Mouse (Mus musculus) thymus, postnatal 25 days (tissue): ENCODE data around the gene Jmjd8.
A peak's percentile ranks its signal among the peaks of the same experiment; 100 is the strongest.
"Not testable (repeated sequence)": the region's sequence is repeated elsewhere in the genome, so short reads cannot be mapped to it uniquely, and the experiment has no call there.

Source experiments
- DNase-seq: peaks from one replicate; pipeline ENCODE4 v3.0.0; 2022

The Jmjd8 gene

DNA sequence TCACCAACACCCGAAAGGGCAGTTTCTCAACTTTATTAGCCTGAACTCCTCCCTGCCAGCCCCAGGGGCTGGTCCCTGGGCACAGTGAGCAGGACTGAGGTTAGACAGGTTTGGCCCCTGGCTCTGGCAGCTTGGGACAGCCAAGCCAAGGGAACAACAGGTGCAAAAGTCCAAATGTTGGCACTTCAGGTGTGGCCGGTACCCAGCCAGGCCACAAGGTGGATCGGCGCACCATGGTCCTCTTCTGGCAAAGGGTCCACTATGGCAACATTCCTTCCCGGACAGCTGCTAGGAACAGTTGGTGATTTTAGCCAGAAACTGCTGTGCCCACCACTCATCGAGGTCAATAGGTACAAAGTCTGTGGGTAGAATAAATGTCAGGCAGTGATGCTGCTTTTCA lies 35.0 kb downstream of the Jmjd8 start:
- no peak for DNase-seq

DNA sequence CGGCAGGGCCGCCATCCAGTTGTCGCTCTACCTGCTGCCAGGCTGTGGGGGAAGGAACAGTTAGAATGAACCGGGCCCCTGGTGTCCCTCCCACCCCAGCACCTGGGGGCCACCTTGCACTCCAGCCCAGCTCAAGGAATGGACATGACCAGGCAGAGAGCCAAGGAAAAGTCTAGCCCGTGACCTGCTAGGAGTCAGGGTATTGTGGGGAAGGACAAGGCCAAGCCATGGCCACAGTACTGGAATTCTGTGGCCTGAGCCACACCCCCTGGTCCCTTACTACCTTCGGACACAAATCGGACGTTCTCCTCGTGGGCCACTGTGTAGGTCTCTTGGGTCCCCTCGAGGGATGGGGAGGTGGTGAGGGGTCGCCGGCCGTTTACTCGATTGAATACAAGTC lies 35.6 kb downstream of the Jmjd8 start:
- DNase-seq, result no peak

DNA sequence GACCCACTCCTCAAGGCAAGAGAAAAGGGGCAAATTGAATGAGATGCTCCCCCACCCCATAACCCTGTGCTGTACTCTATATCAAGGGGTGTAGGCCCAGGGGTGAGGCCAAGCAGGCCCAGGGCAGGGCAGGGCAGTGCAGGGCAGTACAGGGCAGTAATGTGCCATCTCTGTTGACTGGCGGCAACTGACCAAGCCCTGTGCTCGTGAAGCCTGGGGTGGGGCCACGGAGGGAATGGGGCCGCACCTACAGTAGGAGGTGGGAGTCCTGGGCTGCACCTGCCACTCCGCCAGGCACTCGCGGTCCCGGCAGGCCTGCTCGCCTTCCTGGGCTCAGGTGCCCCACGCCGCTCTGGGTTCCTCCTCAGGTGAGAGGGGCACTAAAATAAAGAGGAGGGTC lies 36.6 kb downstream of the Jmjd8 start:
- DNase-seq, result no peak

DNA sequence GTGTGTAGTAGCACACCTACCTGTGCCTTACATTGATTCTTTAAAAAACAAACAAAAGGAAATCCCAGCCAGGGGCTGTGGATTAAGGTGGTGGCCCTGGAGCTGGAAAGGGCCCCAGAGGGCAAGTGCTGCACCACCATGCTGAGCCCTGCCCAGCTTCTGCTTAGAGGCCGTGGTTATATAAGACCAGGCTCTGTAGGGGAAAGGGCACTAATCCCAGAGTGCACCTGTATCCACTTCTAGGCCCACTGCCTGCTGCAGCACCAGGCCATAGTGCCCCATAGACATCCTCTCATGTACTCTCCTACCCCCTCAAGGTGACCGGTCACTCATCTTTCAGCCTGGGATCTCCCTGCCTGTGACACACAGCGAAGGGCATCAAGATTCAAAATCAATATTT lies 37.5 kb downstream of the Jmjd8 start:
- no peak for DNase-seq

DNA sequence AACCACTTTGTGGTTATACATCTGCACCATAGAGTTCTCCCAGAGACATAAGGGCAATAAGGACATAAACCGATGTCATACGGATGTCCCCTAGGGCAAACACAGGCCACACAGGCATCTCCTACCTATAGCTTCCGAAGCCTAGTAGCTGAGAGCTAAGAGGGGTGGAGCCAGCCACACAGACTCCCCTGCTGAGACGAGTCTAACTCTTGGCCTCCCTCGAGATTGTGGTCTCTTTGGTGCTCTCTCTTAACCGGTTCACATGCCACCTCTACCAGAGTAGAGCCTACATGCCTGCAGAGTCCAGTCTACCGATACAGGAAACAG lies 38.8 kb downstream of the Jmjd8 start:
- DNase-seq, result peak; percentile 45

DNA sequence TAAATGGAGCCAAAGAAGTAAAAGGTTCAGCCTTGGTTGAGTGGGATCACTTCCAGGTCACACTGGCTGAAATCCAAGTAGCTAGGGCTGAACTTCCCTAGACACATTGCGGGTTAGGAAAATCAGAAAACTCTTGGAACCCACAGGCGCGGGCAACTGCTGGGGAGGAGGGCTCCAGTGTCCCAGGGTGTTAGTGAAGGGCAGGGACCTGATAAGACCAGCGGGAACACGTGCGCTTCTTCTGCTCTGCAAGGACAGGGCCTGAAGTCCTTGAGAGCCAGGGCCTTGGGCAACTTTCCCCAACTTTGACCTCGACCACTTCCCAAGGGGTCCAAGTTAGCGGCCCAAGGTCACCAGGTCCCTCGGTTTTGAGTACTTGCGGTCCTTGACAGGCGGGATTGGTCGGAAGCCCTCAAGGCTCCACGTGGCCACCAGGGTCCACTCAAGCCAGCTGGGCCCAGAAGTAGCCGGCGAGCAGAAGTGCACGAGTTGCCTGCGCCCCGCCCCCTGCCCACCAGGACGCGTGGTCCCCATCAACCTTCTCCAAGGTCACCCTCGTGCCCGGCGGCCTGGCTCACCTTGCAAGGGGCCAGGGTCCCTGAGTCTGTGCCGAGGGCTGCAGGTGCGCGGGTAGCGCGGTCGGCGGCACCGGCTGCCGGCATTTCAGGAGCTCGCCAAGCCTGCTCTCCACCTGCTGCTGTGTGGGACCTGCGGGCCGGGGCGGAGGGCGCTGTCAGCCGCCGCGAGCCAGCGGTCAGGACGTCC lies 39.4 kb downstream of the Jmjd8 start:
- DNase-seq, result no peak

DNA sequence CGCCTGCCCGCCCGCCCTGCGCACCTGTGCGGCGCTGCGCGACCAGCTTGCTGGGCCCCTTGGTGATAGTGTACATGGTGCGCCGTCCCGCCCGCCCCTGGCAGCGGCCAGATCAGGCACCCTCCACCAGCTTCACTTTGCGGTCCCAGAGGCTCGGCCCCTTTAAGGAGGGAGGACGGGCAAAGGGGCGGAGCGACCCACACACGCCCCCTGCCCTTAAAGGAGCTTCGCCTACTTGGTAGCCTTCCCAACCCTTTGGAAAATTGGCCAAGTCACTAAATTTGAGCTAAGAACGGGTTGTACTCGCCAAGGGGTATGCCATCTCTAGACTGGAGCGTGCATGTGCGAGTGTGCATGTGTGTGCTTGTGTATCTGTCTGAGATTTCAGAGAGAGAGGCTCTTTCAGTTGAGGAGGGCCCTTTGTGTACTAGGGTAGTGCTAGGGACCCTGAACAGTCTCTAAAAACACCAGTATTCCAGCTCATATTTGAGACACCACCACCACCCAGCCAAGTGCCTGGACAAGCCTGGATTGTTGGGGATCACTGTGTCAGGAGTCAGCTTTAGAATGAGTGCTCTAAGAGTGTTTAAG lies 40.0 kb downstream of the Jmjd8 start, which contains the start of gene Mcrip2:
Gene Mcrip2 (minus strand): TSS at position 164 of the 591 bp plus-strand sequence.
- peak; percentile 78 for DNase-seq

DNA sequence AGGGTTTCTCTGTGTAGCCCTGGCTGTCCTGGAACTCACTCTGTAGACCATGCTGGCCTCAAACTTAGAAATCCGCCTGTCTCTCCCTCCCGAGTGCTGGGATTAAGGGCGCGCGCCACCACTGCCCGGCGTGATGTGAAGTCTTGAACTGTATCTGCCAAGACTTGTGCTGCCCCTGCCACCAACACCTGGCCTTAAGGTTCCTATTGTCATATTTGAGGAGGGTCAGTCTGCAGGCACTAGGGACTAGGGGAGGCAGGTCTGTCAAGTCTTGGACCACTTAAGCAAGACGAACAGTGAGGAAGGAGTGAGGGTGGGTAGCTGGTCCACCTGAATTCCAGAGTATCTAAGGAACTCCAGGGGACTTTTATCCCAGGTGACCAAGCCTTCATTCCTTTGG lies 40.8 kb downstream of the Jmjd8 start:
- no peak for DNase-seq

DNA sequence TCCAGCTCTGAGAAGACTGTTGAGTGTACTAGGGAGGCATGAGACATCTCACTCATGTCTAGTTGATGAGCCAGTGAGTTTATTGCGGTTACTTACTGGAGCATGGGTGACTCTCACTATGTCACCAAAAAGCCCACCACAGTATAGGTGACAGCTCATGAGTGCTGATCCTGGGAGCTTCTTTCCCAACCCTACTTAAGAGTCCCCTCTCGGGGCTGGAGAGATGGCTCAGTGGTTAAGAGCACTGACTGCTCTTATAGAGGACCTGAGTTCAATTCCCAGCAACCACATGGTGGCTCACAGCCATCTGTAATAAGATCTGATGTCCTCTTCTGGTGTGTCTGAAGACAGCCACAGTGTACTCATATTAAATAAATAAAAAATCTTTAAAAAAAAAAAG lies 41.3 kb downstream of the Jmjd8 start:
- no peak for DNase-seq

DNA sequence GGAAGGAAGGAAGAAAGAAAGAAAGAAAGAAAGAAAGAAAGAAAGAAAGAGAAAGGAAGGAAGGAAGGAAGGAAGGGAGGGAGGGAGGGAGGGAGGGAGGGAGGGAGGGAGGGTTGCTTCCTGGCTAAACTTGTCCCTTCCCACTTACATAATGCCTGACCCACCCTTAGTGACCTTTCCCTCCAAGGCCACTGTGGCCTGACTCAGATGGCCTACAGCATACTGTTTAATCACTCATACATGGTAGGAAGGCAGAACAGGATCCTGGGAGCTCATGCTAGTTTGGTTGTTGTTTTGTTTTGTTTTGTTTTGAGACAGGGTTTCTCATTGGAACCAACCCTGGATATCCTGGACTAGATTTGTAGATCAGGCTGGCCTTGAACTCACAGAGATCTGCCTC lies 42.9 kb downstream of the Jmjd8 start:
- not testable (repeated sequence) for DNase-seq

DNA sequence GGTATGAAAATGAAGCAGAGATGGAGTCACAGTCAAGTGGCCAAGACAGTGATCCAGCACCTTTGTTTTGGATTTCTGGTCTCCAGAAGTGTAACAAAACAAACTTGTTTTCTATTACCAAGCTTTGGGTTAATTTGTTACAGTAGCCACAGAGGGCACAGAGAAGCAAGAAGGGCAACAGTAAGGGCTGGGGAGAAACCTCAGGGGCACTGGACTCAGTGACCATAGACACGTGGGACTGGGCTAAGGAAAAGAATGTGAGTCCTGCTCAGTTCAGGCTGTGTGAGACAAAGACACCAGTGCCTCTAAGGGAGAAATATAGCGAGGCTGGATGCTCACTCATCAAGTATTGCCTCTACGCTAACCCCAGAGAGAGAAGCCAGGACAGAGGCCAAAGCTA lies 44.0 kb downstream of the Jmjd8 start:
- DNase-seq, result no peak

DNA sequence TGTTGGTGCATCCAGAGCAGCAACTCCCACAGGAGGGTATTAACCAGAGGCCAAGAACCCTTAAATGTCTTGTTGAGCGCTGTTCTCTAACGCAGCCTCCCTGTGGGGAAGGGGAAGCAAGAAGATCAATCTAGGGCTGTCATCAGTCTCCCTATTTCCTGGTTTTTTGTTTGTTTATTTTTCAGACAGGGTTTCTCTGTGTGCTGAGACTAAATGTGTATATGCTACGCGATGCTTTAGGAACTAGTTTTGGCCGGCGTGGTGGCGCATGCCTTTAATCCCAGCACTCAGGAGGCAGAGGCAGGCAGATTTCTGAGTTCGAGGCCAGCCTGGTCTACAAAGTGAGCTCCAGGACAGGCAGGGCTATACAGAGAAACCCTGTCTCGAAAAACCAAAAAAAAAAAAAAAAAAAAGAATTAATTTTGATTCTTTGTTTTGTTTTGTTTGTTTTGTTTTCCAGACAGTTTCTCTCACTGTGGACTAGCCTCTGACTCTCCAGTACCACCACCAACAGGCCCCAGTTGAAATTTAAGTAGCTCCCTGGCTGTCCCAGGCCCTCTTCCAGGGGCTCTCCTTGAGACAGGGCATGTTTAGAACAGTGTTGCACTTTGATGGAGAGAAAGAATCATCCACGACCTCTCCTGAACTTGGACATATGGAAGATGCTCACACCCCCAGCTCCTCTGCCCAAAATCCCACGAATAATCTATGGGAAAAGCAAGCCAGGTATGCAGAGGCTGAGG lies 44.9 kb downstream of the Jmjd8 start:
- DNase-seq, result no peak

DNA sequence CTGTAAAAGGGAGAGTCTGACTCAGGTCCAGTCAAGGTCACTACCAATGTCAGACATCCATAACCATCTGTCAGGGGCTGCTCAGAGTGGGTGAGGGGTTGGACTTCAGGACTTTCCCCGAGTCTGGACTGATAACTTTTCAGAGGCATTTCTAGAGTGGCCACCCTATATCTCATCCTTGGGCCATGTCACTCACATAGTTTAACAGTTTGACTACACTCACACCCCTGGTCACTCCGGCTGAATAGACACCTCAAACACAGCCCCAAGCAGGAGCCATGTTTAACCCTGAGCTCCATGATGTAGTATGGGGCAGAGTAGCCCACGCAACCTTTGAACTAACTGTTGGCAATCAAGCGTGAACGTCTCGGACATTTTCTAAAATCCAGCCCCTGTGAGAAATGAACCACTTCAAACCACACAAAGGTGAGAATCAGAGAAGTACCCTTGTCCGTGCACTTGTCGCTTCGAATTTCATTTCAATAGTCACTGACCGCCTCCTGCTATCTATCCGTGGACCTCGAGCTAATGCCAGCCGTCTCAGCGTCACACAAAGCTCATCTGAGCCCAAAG lies 45.6 kb downstream of the Jmjd8 start:
- DNase-seq, result no peak

DNA sequence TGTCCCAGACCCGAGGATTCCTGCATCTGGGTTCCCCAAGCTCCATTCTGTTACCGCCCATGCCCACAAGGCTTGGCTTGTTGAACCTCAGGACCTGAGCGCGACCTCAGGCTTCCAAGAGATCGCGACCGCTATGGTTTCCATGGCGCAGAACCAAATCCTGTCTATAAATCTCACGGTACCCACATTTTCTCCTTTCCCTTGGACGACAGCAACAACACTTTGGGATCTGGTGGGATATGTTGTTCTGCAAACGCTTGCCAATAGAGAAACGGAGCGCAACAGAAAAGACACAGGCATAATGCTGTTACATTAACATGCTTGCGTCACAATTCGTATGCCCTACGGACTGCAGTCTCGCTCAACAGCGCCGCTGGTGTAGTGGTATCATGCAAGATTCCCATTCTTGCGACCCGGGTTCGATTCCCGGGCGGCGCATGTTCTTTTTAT lies 46.1 kb downstream of the Jmjd8 start, which contains the start of gene Mettl26:
Gene Mettl26 (plus strand): TSS at position 354 of the 450 bp plus-strand sequence.
- peak; percentile 95 for DNase-seq

DNA sequence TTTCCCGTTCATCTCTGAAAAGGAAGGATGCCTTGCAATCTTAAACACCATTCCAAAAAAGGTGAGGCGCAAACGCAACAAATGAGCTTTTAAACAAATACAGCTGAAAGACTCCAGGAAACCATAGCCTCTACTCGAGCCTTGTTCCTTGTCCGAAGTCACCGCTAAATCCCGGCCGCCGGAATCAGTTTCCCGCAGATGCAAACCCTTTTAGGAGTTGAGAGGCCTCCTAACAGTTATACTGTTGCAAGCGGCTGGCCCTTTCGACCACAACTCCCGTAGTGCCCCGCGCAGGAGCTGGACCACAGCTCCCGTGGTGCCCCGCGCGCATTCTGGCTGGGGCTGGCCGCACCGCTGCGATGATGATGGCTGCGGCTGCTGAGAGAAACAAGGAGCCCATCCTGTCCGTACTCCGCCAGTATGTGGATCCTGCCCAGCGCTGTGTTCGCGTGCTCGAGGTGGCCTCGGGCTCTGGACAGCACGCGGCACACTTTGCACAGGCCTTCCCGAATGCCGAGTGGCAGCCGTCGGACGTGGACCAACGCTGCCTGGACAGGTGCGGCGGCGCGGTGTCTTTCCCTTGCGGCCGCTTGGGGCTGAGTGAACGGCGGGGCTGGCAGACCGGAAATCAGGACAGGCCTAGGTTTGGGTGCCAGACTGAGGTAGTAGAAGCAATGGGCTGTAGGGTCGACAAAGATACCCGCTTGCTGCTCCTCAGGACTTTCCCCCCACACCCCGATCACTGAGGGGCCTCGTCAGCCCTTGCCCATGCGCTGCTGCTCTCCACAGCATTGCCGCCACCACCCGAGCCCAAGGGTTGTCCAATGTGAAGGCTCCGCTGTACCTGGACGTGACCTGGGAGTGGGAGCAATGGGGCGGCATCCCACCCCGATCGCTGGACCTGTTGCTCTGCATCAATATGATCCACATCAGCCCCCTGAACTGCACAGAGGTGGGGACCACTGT lies 46.8 kb downstream of the Jmjd8 start:
- peak; percentile 87 for DNase-seq

DNA sequence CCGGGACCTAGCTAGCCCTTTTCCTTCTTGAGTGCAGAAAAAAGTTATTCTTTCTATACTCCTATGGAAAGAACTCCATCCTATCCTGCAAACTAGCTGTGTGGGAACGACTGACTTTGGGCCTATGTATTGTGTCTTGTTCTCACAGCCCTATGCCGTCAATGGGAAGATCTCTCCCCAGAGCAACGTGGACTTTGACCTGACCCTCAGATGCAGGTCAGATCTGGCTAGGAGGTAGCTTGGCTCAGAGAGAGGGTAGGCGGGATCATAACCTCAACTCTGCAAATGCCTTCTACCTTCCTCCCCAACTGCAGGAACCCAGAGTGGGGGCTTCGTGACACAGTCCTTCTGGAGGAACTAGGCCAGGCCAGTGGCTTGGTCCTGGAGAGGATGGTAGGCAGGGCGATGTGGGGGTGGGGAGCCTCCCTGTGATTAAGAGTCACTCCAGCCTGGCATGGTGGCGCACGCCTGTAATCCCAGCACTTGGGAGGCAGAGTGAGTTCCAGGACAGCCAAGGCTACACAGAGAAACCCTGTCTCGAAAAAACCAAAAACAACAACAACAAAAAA lies 47.8 kb downstream of the Jmjd8 start:
- DNase-seq, result no peak

DNA sequence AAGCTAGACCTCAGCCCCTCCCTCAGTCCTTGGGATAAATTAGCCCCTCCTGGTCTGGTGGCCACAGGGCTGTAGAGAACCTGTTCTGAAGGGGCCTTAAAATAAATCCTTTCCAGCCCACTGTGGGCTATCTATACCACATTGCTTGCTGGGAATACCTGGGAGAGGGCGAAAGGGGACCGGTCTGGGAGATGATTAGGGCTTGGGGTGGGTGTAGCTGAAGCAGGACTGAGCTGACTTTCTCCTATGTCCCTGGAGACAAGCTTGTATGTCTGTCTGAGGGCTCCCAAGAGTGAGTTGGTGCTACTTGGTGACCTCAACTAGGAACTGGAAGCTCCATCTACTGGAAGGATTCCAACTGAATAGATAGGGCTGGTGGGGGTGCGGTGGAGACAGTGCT lies 48.4 kb downstream of the Jmjd8 start:
- no peak for DNase-seq

DNA sequence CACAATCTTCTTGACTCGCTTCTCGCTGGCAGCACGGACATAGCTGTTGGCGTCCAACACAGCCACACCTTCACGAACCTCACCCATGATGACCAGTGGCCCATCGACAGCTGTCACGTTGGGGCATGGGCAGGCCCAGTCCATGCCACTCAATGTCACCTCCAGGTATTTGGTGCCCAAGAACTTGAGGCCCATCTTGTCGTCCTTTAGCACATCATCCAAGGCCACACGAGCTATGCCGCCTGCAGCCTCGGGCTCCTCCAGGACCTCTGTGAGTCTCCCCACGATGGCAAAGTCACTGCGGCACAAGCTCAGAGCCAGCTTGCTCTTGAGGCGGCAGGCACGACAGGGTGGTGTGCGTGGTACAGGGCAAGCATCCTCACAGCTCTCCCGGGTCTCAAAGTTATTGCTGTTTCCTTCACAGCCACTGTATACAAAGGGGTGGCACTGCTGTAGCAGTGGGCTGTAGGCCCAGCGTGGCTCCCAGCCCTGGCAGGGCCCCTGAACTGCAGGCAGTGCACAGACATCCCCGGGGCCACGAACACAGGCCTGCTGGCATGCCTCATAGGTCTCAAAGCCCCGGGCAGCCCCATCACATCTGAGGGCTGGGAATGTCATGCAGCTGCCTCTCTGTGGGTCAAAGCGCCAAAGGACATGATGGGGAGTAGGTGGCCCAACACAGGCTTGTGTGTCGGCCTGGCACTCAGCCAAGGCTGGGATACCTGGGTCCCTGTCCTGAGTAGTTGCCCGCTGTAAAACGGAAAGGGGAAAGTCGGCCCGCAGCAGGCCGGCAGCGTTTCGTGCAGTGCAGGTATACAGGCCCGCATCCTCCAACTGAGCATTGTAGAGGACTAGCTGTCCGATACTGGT lies 49.3 kb downstream of the Jmjd8 start:
- no peak for DNase-seq

DNA sequence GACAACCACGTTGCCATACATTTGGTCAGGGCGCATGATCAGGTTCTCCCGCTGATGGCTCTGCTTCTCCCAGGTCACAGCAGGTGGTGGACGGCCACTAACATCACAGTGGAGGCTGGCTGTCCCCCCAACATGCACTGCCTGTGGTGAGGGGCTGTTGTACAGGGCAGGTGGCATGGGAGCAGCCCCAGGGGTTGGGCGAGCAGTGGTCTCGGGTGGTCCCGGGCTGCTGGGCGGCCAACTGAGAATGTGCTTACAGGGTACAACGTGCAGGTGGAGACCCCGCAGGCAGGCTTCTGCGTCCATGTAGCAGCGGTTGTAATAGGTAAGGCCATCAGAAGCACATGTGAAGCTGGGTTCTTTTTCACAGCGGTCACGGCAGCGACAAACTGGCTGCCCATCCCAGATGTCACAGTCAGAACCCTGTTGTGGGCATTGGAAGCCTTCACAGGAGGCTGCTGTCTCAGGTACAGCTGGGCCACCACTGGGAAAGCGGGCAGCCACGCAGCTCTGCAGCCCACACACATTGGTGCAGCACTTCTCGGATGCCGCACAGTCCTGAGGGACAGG lies 50.0 kb downstream of the Jmjd8 start:
- no peak for DNase-seq

DNA sequence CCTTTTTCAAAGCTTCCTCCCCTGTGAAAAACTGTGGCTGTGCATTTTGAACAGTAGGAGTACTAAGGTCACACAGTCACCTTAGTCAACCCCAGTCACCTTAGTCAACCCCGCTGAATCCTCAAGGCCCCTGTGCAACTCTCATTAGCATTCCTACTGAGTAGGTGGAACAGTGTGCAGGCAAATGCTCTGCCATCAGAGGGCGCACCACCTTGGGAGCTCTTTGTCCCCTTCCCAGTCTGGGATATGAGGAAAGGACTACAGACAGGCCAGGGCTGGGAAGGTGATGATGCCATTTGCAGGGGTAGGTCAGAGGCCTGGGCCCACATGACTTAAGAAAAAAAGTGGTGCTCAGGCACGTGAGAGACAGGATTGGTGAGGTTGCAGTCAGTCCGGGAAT lies 50.6 kb downstream of the Jmjd8 start:
- no peak for DNase-seq

DNA sequence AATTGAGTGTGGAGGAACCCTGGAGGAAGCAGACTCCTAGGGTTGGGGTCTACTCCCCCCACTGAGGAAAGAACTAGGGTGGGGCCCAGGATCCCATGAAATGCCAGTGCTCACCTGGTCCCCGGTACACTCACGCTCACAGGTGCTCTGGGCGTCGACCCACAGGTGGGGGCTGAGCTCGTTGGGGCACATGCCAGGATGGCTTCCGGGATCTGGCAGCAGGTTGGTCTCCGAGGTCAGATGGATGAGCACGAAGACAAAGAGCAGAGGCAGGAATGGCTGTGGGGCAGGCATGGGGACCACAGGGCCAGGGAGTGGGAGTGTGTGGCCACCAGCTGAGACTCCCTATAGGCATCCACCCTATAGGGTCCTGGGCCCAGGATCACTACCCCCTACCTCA lies 51.1 kb downstream of the Jmjd8 start:
- no peak for DNase-seq
